Mouse (Mus musculus) layer of hippocampus, adult 9-10 months (tissue): ENCODE data around the gene Csde1.
A peak's percentile ranks its signal among the peaks of the same experiment; 100 is the strongest.

Experiments
- DNase-seq: peaks from one replicate; pipeline ENCODE4 v3.0.0; 2022; ENCODE audit warnings: low spot score

The Csde1 gene

DNA sequence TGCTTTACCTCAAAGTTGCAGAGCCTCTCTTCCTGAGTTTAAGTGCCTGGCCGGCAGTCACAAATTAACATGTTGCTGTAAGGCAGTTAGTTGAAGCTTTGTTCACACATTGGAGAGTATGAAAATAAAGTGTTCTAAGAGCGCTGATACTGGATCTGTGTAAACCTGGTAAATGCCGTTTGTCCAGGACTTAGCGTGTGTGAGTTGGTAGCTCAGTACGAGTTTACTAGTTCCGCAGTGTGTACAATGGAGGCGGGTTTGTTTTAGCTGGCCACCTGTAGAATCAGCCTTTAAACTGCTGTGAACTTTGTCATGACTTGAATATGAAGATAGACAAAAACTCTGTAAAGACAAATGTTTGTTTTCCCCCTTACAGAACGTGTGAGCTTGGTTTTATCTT is 46.7 kb downstream of the Csde1 start:
- no peak for DNase-seq

DNA sequence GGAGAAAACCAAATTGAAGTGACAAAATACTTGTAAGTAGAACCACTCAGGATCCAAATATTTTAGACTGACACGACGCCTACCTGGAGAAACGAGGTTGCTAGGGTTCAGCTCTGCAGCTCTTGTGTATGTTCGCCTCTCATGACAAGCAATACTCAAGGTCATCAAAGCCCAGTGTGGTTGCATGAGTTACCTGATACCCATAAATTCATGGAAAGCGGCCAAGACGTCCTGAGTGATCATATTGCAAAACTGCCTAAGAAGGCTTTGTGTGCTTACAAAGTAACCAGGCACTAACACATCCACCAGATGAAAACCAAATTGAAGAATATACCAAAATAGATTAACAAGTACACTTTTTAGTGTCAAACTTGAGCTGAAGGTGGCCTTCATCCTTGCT is 48.7 kb downstream of the Csde1 start:
- no peak for DNase-seq

DNA sequence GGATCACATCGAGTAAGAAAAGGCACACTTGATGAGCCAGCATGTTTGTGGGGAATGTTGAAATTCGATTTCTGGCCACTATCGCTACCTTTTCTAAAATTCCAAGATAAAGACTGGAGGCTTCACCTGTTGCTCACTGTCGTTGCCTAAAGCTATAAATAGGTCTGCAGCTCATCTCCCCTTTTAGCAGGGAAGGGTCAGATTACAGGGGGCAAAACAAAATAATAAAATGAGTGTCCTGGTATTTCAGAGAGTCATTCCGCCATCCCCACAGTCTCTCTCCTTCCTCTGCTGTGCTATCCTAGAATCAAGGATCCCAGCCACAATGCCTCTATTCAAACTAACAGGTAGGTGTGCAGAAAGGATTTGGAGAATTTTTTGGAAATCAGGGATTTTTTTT is 53.5 kb downstream of the Csde1 start, which contains the start of gene Ampd1:
Ampd1 (plus strand) TSS at position 244 of the 400 bp plus-strand sequence.
- no peak for DNase-seq

DNA sequence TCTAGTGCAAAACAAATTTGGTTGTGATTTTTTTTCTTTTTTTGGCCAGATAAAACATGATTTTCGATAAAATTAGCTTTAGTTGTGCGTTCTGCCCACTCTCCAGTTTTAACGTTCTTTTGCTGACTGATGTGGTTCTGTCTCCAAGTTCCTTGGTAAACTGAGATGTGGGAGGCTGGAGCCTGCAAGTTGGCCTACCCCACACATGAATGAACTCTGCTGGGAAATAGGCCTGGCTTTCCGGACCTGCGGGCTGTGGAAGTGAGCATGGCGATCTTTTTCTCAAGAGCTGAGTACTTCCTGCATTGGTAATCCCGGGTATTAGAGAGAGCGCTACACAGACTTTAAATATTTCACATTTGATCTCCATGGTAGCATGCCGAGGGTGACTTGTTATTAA is 55.6 kb downstream of the Csde1 start:
- no peak for DNase-seq

DNA sequence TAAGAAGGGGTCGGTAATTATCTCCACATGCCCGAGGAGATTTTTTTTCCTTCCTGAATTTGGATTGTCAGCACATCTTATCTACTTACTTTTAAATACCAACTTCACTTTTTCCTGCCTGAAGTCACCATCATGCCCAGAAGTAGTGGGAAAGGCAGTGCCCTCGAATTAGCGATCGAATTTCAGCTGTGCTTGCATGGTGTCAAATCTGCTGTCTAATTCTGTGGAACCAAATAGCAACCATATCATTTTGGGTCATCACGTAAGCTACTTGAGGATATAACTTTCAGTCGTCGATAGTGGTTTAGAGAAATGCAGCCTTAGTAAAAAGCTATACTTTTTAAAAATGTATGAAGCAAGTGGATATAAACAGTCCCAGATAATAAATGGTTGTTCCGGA is 56.2 kb downstream of the Csde1 start:
- DNase-seq, result no peak

DNA sequence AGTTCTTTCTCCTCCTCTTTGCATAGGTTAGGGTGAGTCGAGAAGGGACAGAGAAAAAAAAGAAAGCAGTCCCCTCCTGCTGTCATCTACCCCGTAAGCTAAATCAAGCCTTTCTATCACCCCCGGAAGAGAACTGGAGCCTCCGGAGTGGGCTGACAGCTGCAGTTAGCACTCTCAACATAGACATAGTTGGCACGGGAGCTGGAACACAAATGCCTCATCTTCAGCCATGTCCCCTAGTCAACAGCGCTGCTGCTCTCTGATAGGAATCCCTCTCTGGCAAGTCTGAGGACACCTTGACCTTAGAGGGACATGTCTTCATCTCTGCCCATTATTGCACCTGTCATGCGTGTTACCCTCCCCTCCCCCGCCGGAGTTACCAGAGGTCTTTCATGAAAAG is 59.1 kb downstream of the Csde1 start:
- no peak for DNase-seq

DNA sequence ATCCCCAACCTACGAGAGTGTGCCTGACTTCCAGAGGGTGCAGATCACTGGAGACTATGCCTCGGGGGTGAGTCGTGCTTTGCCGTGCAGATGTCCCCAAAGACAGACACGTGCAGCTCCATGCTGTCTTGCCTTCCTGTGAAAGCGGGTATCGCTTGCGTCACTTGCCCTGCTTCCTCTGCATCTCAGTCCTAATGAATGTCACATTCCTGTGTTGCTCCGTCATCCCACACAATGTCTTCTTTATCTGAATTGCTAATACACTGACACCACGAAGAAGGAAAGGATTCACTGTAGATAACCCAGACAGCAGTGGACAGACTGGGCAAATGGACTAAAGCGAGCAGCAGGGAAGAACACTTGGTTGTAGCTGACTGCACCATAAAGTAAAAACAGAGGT is 60.8 kb downstream of the Csde1 start:
- DNase-seq, result no peak

DNA sequence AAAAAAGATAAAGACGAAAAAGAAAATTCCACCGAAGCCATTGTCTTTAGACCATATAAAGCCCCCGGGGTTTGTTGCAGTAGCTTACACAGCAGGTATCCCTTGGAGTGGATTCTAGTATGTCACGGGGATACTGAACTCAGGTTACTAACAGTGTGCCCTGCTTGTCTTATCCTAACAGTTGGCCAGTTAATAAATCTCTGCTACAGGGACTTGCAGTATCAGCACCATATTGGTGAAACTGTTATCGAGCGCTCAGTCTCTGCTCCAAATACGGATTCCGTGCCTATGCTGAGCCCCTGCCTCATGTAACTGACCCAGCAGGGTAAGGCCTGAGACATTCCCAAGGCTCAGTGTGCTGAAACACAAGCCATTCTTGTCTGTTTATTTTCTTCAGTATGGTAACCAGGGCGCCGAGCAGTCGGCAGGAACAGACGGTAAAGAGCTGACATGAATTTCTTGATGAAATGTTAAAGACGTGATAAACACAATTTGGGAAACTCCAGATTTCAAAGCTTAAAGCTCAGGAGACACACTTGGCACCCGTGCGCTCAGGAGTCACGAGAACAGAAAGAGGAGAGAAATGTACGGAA is 61.7 kb downstream of the Csde1 start:
- DNase-seq, result no peak

DNA sequence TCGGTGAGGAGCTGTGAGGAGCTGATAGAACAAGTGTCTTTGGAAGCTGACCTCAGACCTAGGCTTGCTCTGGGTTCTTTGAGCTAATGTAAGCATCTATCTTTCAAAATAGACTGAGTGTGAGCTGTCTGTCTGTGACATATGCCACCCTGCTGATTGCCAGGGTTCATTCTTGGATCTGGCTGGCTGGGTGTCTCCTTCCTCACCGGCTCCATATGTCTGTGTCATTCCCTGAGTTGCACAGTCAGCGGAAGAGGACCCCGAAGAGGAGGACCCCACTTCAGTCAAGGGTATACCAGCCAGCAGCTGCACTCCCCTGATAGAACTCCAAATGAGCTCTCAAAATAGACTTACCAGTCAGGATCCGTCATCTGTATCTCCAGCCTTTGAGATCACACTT is 62.5 kb downstream of the Csde1 start:
- DNase-seq, result no peak

DNA sequence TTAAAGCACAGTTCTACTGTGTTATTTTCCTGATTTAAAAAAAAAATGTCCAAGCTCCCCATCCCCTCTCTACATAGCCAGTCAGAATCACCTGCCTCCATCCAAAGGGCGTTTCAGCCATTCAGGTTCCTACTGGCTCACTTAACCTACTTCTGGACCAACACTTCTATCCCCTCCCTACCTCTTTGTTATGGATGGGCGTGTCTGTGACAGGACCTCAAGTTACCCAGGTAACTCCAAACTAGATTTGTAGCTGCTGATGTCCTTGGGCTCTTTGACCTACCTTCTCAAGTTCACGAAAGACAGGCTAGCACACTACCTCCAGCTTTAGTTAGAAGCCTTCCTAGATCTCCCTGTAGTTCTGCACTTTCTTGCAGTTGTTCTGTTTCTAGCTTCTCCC is 65.8 kb downstream of the Csde1 start:
- no peak for DNase-seq

DNA sequence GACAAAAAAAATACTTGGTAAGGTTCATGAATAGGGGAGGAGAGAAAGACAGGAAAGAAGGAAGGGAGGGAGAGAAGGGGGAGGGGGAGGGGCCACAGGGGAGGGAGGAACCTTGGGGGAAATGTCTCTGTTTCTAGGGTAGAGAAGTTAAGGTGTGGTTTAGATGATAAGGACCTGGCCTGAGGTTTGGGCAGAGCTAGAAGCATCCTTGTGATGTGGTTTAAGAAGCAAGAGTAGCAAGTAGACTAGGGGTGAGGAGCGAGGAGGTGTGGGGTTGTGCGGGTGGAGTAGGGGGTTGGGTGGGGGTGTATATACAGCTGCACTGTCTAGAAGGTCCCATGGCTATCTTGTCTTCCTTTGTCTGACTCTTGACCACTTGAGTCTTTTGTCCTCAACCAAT is 71.5 kb downstream of the Csde1 start:
- no peak for DNase-seq

DNA sequence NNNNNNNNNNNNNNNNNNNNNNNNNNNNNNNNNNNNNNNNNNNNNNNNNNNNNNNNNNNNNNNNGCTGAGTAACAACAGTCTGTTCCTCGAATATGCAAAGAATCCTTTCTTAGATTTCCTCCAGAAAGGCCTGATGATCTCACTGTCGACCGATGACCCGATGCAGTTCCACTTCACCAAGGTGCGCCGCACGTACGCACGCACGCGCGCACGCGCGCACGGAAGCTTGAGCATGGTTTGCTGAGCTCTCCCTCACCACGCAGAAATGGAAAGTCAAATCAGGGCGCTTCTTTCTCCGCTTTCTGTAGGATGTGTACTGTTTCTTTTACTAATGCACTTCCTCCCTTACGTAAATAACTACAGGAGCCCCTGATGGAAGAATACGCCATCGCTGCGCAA is 78.4 kb downstream of the Csde1 start:
- no peak for DNase-seq

DNA sequence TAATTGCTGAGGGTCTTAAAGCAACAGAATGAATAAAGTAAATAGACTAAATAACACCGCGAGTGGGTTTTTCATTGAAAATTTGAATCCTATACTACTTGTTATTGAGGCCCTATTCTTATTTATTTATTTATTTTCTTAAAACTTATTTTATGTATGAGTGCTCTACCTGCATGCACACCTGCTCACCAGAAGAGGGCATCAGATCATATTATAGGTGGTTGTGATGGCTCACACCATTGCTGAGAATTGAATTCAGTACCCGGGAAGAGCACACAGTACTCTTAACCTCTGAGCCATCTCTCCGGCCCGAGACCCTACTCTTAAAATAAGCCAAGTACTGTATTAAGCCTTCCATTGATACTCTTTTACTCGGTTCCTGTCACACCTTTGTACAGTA is 79.4 kb downstream of the Csde1 start:
- DNase-seq, result no peak

DNA sequence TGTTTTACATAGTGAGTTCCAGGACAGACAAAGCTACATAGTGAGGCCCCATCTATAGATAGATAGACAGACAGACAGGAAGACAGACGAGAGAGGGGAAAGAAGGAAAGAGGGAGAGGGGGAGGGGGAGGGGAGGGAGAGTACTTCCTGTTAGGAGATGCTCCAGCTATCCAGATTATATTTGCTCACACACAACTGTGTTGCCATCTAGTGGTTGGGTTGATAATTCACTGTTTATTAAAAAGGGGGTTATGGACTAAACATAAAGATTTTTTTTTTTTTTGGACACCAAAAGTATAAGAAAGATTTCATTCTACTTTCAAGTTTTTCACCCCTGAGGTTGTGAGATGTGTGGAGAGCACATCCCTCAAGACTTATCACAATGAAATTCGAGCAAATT is 80.5 kb downstream of the Csde1 start:
- DNase-seq, result no peak

DNA sequence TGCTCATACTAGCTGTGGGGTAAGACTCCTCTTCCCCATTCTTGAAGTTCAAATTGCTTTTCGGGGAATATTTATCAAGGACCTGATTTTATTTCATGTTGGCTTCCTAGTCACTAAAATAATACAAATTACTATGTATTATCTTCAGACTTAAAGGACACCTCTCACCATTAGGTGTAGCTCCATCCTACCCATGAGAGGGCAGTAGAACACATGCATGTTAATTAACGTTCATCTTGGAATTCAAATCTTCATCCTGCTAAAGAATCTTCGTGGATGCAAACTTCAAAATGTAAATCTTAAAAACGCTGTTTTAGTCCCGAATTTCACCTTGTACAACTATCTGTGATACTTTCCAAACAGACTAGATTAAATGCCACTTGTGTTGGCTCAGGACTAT is 81.0 kb downstream of the Csde1 start:
- no peak for DNase-seq

DNA sequence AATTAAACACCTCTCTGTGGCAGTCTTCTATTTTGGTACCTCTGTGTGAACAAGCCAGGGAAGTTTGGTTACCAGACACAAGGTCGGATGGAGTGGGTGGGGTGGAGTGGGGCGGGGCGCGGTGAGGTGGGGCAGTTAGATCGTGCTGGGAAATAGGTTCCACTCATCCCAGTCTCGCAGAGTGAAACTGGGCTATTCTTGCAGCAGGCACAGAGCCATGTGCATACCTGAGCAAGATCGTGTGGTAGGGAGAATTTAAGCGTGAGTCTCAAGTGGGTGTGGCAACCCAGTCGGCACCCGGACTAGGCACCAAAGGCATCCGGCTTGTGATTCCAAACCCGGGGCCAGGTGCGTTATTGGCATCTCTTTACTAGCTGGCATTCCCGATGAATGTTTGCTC is 81.7 kb downstream of the Csde1 start:
- DNase-seq, result no peak

DNA sequence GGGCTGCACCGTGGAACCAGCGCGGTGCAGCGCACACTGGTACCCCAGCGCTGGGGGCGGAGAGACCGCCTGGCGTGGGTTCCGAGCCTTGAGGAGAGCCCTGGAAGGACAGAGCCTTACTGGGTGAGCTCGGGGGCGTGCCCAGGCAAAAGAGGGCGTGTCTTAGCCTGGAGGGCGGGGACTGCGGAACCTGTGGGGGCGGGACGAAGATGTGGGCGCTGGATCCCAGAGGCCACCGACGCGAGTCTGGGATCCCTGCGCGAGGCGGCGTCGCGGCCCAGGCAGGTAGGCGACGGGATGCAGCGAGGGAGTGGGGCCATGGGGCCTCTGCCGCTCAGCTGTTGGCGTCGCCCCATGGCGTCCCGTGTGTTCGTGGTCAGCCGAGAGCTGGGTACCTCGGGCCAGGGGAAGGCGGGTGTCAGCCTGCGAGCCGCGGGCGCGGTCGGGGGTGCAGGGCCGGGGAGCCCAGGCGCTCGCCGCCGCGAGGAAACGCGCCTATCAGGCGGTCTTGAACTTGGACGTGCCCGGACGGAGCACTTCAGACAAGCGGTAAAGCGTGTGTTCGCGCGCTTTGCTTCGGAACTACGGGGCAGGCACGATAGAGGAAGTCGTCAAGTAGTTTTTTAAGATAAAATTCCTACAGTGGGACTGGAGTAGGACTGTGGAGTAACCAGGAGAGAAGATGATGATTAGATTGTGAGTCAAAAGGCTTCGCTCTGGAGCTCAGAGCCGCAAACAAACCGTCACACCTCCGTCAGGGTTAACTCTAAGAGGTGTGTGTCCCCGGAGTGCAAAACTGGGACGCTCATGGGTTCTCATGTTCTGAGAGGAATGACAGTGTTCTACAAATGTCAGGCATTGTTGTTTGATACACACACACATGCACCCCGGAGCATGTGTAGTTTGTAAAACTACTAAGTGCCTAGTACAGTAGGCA is 82.5 kb downstream of the Csde1 start, which contains the start of gene Dennd2c:
Dennd2c (plus strand) TSS at position 151 of the 937 bp plus-strand sequence.
- DNase-seq, result peak; percentile 36
